Comparison of ENCODE assay signal across 12 mouse cellular contexts in the genomic region with DNA sequence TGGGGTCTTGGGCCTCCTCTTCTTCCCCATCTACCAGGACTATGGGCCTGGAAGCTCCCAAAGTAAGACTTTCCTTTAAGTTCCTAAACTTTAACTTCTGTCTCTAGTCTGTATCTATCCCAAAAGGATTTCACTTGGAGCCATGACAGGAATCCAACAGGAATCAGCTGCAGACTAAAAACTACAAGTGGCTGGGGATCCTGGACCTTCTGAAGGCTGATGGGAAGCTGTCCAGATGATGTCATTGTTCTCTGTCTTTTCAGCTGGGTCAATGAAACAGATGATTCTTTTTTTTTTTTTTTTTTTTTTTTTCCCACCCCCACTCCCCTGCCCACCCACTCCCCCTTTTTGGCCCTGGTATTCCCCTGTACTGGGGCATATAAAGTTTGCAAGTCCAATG.
"Had no signal": no experiment of that assay in that cellular context is flagged by ENCODE, and none has a peak within 500 bp of the region (broad histone marks: within the 10 kb centered on the region; RNA-seq: fewer than 3 reads in every experiment).

No protein-coding gene starts in this region.

- H3K4me3 ChIP-seq: limb, embryonic 13.5 days; liver, embryonic 13.5 days had no signal

- H3K4me2 ChIP-seq: limb, embryonic 13.5 days; liver, embryonic 13.5 days; midbrain, embryonic 11.5 days had no signal

- H3K9me3 ChIP-seq: liver, embryonic 13.5 days had no signal

- H3K4me1 ChIP-seq: limb, embryonic 13.5 days; liver, embryonic 13.5 days had no signal

- H3K27me3 ChIP-seq: limb, embryonic 13.5 days; liver, embryonic 13.5 days had no signal

- DNase-seq: kidney, postnatal 14 days; kidney, postnatal 4 days; left cerebral cortex, postnatal 4 days; liver, embryonic 13.5 days; lung, adult 2 months; lung, postnatal 14 days; lung, postnatal 4 days; midbrain, embryonic 14.5 days; thymus, adult 18-20 months; thymus, postnatal 36 days had no signal

- H3K36me3 ChIP-seq: limb, embryonic 13.5 days; liver, embryonic 13.5 days had no signal

- H3K27ac ChIP-seq: limb, embryonic 13.5 days; liver, embryonic 13.5 days had no signal

- H3K9ac ChIP-seq: limb, embryonic 13.5 days; liver, embryonic 13.5 days had no signal
